Mouse (Mus musculus) forebrain, embryonic 15.5 days (tissue): Measurements from ENCODE around the gene Miga1. TPM values are rescaled to one million over a fixed set of nuclear protein-coding genes. Genes with fewer than 3 reads are reported as not detected.
A peak's percentile ranks its signal among the peaks of the same experiment; 100 is the strongest.

Experiments used
- ATAC-seq: fragments of 200-750 bp; cut with Nextera tagmentation; replicated peaks from 2 replicates; pipeline ENCODE4 v1.8.0; 2017; ENCODE audit warnings: mild to moderate bottlenecking, moderate TSS enrichment, moderate library complexity
- H3K27ac ChIP-seq: fragments of 300-500 bp; sonication (generic); replicated peaks from 2 replicates; pipeline ENCODE4 v1.5.1; 2015; ENCODE audit warnings: mild to moderate bottlenecking, inconsistent platforms
- H3K27me3 ChIP-seq: fragments of 300-500 bp; sonication (generic); 2 replicates; pipeline ENCODE4 v1.6.1; 2015; ENCODE audit warnings: inconsistent platforms
- H3K36me3 ChIP-seq: fragments of 300-500 bp; sonication (generic); 2 replicates; pipeline ENCODE4 v1.6.1; 2015; ENCODE audit warnings: mild to moderate bottlenecking, inconsistent platforms
- H3K4me1 ChIP-seq: fragments of 300-500 bp; sonication (generic); 2 replicates; pipeline ENCODE4 v1.6.1; 2015; ENCODE audit warnings: inconsistent platforms
- H3K4me2 ChIP-seq: fragments of 300-500 bp; sonication (generic); replicated peaks from 2 replicates; pipeline ENCODE4 v1.6.1; 2015; ENCODE audit warnings: mild to moderate bottlenecking, inconsistent platforms
- H3K4me3 ChIP-seq: fragments of 300-500 bp; sonication (generic); 2 replicates; pipeline ENCODE4 v1.5.1; 2015; ENCODE audit warnings: mild to moderate bottlenecking, inconsistent platforms
- H3K9ac ChIP-seq: fragments of 300-500 bp; sonication (generic); replicated peaks from 2 replicates; pipeline ENCODE4 v1.6.1; 2015; ENCODE audit warnings: mild to moderate bottlenecking, inconsistent platforms
- H3K9me3 ChIP-seq: fragments of 300-500 bp; sonication (generic); 2 replicates; pipeline ENCODE4 v1.6.1; 2016; ENCODE audit warnings: inconsistent platforms
- WGBS: fragments of 180-500 bp; shearing (Covaris S2); methylation state at CpG from one replicate; pipeline ENCODE4 v1.1.7; 2015; ENCODE audit warnings: mixed read lengths; 5-methylcytosine and 5-hydroxymethylcytosine counted together
- polyA plus RNA-seq: library from polyadenylated mRNA; unstranded; fragments of >200 nt; fragmentation: Nextera tagmentation; extraction: Ambion mirVana; gene quantifications from 2 replicates; pipeline ENCODE4 v1.2.1, GENCODE M21; 2015

Miga1 gene
- polyA plus RNA-seq: 24.6 and 26.5 TPM in 2 replicates

DNA sequence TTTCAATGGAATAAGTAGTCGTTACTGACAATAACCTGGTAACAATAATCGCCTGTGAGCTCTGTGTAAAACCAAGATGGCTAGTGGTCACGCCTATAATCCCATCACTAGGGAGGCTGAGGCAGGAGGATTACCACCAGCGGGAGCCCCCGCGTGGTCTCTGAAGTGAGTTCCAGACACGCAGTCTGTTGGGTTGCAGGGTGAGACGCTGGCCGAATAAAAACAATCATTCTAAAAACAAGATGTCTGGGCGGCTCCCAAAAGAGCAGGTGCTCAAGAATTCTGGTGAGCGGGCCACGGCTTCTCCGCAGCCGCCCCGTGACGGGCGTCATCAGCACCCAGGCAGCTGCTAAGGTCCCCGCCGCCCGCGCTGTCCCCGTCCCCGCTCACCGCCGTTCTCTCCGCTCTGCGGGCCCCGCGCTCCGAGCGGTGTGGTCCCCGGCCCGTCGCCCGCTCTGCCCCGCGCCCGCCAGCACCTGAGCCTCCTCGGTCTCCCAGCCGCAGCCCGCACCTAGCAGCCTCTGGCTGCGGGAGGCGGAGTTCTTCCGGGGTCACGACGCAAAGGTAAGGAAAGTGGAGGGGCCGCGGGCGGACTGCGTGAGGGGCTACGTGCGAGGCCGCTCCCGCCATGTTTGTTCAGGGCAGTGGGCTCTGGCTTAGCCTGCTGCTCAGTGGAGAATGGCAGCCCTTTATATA, at the start of gene Miga1:
Miga1 (minus strand) TSS at position 546 of the 696 bp plus-strand sequence.
- H3K4me1 ChIP-seq: peaks cover 9% of the 10 kb centered on the region
- H3K27ac ChIP-seq: peak within 1 kb of the TSS; percentile 70
- ATAC-seq: peak; percentile 96
- H3K9ac ChIP-seq: peak within 1 kb of the TSS; percentile 75
- no peaks in the 10 kb centered on the region for H3K9me3 ChIP-seq
- no peaks in the 10 kb centered on the region for H3K27me3 ChIP-seq
- H3K4me2 ChIP-seq: peak within 1 kb of the TSS; percentile 46
- peak within 1 kb of the TSS; percentile 81 for H3K4me3 ChIP-seq
- WGBS: 2% methylated on average over 54 of the region's 54 CpGs
- peaks cover 27% of the 10 kb centered on the region for H3K36me3 ChIP-seq

DNA sequence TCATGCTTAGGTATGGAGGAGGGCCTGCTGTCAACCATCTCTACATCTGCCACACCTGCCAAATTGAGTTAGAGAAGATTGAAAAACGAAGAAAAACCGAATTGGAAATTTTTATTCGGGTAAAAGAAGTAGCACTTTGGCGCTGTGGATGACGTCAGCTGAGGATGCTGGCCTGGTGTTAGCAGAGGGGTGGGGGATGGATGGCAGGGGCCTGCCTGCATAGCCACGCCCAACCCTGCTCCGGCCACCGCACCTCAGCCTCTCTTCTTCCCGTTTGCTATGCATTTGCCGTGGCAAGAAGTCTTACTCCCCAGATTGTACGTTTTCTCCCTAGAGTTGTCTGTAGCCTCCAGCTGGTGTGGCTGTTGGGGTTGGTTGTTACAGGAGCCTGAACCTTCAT, 43.9 kb upstream of the Miga1 start:
- no peak for ATAC-seq
- no peak overlapping the region for H3K4me2 ChIP-seq
- H3K36me3 ChIP-seq: peaks cover 69% of the 10 kb centered on the region
- H3K27me3 ChIP-seq: no peaks in the 10 kb centered on the region
- 75% methylated on average over 11 of the region's 11 CpGs for WGBS
- H3K9me3 ChIP-seq: no peaks in the 10 kb centered on the region
- H3K27ac ChIP-seq: no peak overlapping the region
- no peak overlapping the region for H3K9ac ChIP-seq
- no peak overlapping the region for H3K4me3 ChIP-seq
- H3K4me1 ChIP-seq: no peaks in the 10 kb centered on the region

DNA sequence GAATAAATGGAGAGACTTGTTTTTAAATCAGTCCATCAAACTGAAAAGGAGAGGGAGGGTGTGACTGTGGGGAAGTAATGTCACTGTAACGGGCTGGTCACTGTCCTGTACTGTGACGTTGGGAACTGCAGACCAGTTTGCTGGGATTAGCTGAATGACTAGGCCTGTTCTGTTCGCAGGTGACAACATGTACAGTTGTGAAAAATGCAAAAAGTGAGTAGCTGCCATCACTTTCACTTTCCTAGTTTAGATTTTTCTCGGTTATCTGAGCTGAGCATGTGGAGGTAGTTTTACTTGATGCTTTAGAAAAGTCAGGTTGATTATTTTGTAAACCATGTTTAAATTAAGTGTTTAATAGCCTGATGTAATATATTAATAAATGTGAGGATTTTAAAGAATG, 35.9 kb upstream of the Miga1 start:
- Histone ChIP-seq H3K4me1 (no peaks in the 10 kb centered on the region), H3K4me3 (no peak overlapping the region), H3K9ac (no peak overlapping the region), H3K36me3 (peaks cover 81% of the 10 kb centered on the region), H3K27ac (no peak overlapping the region), H3K9me3 (no peaks in the 10 kb centered on the region), H3K27me3 (no peaks in the 10 kb centered on the region), H3K4me2 (no peak overlapping the region)
- no peak for ATAC-seq
- WGBS: 91% methylated on average over 4 of the region's 4 CpGs

DNA sequence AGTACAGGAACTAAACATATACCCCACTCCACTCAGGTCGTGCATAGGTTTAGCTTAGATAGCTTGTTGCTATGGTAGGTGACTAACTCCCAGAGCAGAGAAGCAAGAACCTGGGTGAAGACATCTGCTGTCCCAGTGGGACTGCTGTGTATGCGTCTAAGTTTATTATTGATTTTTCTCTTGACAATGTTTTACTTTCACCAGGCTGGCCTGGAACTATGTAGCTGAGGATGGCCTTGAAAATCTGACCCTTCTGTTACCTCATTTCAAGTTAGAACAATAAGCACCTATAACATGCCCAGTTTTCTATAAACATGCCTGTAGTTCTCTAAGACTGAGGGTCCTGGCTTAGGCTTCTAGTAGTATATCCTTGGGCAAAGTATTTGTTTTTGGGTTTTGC, 24.0 kb upstream of the Miga1 start:
- no peaks in the 10 kb centered on the region for H3K4me1 ChIP-seq
- H3K27ac ChIP-seq: no peak overlapping the region
- no peaks in the 10 kb centered on the region for H3K9me3 ChIP-seq
- peaks cover 88% of the 10 kb centered on the region for H3K36me3 ChIP-seq
- H3K4me3 ChIP-seq: no peak overlapping the region
- H3K27me3 ChIP-seq: no peaks in the 10 kb centered on the region
- no peak for ATAC-seq
- WGBS: 92% methylated on average over 2 of the region's 2 CpGs
- H3K9ac ChIP-seq: no peak overlapping the region
- H3K4me2 ChIP-seq: no peak overlapping the region

DNA sequence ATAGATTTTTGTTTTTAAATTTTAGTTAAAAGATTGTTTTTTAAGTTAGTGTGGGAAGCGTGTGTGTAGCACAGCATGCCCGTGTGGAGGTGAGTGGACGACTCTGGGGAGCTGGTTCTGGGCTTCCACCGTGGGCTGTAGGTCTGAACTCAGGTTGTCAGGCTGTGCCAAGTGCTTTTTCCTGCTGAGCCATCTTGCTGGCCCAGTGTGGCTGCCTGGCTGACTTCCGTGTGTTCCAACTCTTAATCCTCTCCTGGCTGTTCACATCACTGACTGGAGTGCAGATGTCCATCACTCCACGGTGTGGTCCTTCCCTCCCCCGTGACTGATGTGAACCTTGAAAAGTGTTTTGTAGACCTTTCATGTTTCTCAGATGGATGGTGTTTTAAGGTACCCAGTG, 18.9 kb upstream of the Miga1 start:
- WGBS: 83% methylated on average over 7 of the region's 7 CpGs
- H3K9me3 ChIP-seq: no peaks in the 10 kb centered on the region
- H3K27ac ChIP-seq: no peak overlapping the region
- no peaks in the 10 kb centered on the region for H3K27me3 ChIP-seq
- peaks cover 46% of the 10 kb centered on the region for H3K36me3 ChIP-seq
- no peak for ATAC-seq
- no peak overlapping the region for H3K9ac ChIP-seq
- no peak overlapping the region for H3K4me3 ChIP-seq
- no peak overlapping the region for H3K4me2 ChIP-seq
- no peaks in the 10 kb centered on the region for H3K4me1 ChIP-seq

DNA sequence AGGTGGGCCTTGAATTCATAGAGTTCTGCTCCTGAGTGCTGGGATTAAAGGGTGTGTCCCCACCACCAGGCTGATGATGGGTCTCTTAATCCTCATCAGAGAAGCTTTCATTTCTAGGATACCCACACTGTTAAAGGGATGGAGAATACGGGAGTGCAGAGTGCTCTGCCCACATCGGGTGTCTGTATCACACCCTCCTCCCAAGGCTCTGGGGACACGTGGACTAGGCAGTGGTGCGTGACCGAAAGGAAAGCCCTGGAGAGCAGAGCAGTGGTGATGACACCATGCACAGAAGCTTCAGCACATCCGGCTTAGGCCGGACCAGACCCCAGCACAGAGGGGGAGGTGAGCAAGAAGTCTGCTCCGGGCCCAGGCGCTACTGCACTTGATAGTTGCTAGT, 16.5 kb upstream of the Miga1 start:
- Histone ChIP-seq H3K9me3 (no peaks in the 10 kb centered on the region), H3K4me1 (peaks cover 3% of the 10 kb centered on the region; the same call in 1 of the 2 replicates), H3K36me3 (peaks cover 24% of the 10 kb centered on the region), H3K27me3 (no peaks in the 10 kb centered on the region), H3K9ac (no peak overlapping the region), H3K4me3 (no peak overlapping the region), H3K4me2 (no peak overlapping the region), H3K27ac (no peak overlapping the region)
- WGBS: 86% methylated on average over 9 of the region's 9 CpGs
- no peak for ATAC-seq

DNA sequence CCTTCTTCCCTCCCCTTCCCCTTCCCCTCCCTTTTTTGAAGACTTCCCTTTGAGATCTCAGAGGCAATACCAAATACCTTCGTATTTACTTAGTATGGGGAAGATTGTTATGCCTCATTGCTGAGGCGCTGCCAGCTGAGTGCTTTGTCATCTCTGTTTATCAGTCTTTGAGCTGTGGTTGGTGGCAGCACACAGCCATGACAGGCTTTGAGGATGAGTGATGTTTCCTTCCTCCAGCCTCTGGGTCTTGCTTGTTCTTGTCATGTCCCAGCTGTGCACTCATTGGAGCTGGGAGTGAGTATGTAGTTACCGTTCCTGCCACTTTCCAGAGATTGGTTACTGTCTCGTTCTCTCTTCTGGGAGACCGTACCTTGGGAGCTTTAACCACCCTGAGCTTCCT, 15.2 kb upstream of the Miga1 start:
- WGBS: 79% methylated on average over 5 of the region's 5 CpGs
- Histone ChIP-seq H3K9ac (no peak overlapping the region), H3K4me1 (peaks cover 3% of the 10 kb centered on the region; the same call in 1 of the 2 replicates), H3K27me3 (no peaks in the 10 kb centered on the region), H3K36me3 (peaks cover 12% of the 10 kb centered on the region), H3K9me3 (no peaks in the 10 kb centered on the region), H3K4me2 (no peak overlapping the region), H3K27ac (no peak overlapping the region), H3K4me3 (no peak overlapping the region)
- ATAC-seq: no peak

DNA sequence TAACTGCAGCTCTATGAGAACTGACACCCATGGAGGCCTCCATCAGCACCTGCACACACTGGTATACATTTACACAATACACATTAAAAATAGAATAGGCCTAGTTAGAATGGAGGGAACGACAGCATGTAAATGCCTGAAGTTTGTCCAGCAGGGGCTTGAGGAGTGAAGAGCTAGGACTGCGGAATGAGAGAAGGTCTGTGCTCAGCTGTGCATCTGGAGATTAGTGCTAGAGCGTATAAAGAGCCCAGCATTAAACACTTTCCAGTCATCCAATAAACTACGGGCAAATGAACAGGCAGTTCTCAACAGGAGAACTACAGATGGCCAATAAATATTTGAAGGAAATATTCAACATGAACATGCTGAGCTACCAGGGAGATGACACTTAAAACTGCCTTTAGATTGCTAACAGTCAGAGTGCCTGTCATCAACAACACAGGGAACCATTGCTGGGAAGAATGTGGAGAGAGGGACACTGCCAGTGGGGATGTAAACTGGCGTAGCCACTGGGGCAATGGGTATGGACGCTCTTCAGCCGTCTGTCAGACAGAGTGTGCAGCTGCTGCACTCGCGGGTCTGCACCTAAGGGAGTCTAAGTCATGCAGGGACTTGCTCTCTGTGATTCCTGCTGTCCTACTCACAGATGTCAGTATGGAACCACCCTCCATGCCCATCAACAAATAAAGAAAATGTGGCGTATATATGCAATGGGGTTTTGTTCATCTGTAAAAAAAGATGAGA, 13.4 kb upstream of the Miga1 start:
- H3K27me3 ChIP-seq: no peaks in the 10 kb centered on the region
- H3K9ac ChIP-seq: no peak overlapping the region
- no peak overlapping the region for H3K4me3 ChIP-seq
- no peak for ATAC-seq
- H3K9me3 ChIP-seq: no peaks in the 10 kb centered on the region
- no peak overlapping the region for H3K4me2 ChIP-seq
- H3K36me3 ChIP-seq: peaks cover 3% of the 10 kb centered on the region; the same call in 1 of the 2 replicates
- WGBS: 82% methylated on average over 10 of the region's 10 CpGs
- H3K27ac ChIP-seq: no peak overlapping the region
- H3K4me1 ChIP-seq: peaks cover 11% of the 10 kb centered on the region

DNA sequence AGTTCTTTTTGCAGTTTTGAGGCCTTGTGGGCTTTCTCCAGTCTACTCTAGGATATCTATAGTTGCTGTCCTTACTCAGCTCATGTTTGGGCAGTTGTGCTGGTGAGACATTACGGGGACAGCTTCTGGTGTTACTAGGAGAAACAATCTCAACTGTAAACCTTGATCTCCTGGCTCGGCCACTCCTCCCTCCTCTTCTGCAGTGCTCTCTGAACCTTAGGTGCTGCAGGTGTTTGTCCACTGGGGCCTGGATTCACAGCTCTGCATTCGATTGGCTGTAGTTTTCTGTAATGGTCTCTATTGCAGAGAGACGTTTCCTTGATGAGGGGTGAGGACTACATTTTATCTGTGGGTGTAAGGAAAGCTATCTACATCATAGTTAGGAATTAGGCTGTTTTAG, 12.1 kb upstream of the Miga1 start:
- Histone ChIP-seq H3K27me3 (no peaks in the 10 kb centered on the region), H3K4me1 (peaks cover 23% of the 10 kb centered on the region), H3K9me3 (no peaks in the 10 kb centered on the region), H3K27ac (no peak overlapping the region), H3K36me3 (no peaks in the 10 kb centered on the region), H3K9ac (no peak overlapping the region), H3K4me2 (no peak overlapping the region), H3K4me3 (no peak overlapping the region)
- 90% methylated on average over 4 of the region's 4 CpGs for WGBS
- ATAC-seq: no peak

DNA sequence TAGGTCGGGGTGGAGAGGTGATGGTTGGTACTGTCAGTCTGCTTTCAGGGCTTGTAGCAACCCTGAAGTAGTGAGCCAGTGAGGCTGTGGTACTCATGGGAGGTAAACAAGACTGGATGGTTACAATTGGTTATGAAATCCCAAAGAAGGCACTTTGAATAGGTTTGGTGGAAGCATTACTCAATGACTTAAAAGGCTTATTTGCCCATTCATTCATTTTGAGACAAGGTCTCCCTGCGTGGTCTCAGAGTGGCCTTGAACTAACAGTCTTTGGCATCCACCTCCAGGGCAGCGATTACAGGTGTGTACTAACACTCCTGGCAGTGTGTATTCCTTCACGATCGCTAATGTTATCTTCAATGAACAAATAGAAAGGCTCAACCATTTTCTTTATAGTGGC, 10.8 kb upstream of the Miga1 start:
- Histone ChIP-seq H3K4me1 (peaks cover 28% of the 10 kb centered on the region), H3K4me3 (no peak overlapping the region), H3K9ac (no peak overlapping the region), H3K4me2 (no peak overlapping the region), H3K36me3 (no peaks in the 10 kb centered on the region), H3K9me3 (no peaks in the 10 kb centered on the region), H3K27ac (no peak overlapping the region), H3K27me3 (no peaks in the 10 kb centered on the region)
- no peak for ATAC-seq
- WGBS: 89% methylated on average over 5 of the region's 5 CpGs

DNA sequence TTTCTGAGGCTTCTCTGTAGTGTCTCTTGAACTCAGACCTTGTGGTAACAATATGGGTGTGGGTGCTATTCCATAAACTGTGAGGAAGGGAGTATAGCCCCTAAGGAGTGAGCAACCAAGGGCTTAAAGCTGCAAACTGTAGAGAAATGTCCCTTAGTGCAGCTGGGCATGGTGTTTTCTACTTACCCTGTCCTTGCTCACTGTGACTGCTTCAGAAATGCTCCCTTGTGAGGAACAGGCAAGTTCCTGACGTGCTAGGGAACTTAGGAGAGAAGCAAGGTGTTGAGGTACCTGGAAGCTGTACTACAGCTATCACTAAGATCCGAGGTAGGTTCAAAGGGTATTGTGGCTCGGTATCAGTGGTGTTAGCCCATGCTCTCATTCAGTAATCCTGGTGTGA, 10.2 kb upstream of the Miga1 start:
- H3K4me3 ChIP-seq: no peak overlapping the region
- H3K4me2 ChIP-seq: no peak overlapping the region
- H3K27me3 ChIP-seq: no peaks in the 10 kb centered on the region
- H3K27ac ChIP-seq: no peak overlapping the region
- no peaks in the 10 kb centered on the region for H3K9me3 ChIP-seq
- H3K36me3 ChIP-seq: no peaks in the 10 kb centered on the region
- H3K9ac ChIP-seq: no peak overlapping the region
- WGBS: 87% methylated on average over 3 of the region's 3 CpGs
- H3K4me1 ChIP-seq: peaks cover 28% of the 10 kb centered on the region
- no peak for ATAC-seq

DNA sequence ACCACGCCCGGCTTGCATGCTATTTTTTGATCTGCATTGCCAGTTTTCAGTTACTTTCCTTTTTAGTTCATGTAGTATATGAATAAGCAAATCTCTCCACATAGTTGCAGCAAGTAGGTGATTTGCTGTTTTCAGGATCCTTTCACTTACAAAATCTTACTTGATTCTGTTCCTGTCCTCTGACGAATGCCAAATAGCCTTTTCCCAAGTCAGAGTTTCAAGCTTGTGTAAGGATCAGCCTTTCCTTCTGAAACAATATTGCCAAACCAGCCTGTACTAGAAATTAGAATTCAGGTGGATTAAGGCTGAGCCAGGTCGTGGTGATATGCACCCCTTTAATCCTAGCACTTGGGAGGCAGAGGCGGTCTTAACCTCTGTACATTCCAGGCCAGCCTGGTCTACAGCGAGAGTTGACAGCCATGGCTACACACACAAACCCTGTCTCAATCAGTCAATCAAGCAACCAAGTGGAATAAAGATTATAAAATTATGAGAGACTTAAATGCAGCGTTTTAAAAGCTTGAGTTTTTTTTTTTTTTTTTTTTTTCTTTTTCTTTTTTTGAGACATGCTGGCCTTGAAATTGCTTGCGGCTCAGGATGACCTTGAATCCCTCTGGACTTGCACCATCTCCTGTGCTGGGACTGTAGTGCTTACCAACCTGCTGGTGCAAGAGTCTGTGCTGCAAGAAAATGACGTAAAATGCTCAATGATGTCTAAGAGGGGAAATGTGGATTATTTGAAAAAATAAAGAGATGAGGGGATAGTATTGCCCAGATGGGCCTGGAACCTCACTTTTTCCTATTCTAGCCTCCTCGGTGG, 8.0 kb upstream of the Miga1 start:
- Histone ChIP-seq H3K4me1 (peaks cover 25% of the 10 kb centered on the region), H3K27ac (no peak overlapping the region), H3K9me3 (no peaks in the 10 kb centered on the region), H3K36me3 (no peaks in the 10 kb centered on the region), H3K4me2 (no peak overlapping the region), H3K9ac (no peak overlapping the region), H3K27me3 (no peaks in the 10 kb centered on the region), H3K4me3 (no peak overlapping the region)
- 85% methylated on average over 10 of the region's 10 CpGs for WGBS
- ATAC-seq: no peak
